Mouse (Mus musculus) R1 (cell line): ENCODE measurements around the gene Pdzk1.
A peak's percentile ranks its signal among the peaks of the same experiment; 100 is the strongest.

ENCODE experiments used
- DNase-seq: peaks from one replicate; pipeline ENCODE4 v3.0.0-alpha.2; 2018; ENCODE audit warnings: low read depth, low spot score

Gene Pdzk1

GRCm38 (mm10) chr3:96828984-96829383, at the start of gene Pdzk1, which contains the start of gene Cd160:
Gene Pdzk1, plus strand, starts transcription at chr3:96829284.
Gene Cd160, minus strand, starts transcription at chr3:96829351.
- DNase-seq: no peak

- DNase-seq: no peak
Measured at GRCm38 (mm10) chr3:96782236-96782635, 46.8 kb upstream of the Pdzk1 start.

DNA sequence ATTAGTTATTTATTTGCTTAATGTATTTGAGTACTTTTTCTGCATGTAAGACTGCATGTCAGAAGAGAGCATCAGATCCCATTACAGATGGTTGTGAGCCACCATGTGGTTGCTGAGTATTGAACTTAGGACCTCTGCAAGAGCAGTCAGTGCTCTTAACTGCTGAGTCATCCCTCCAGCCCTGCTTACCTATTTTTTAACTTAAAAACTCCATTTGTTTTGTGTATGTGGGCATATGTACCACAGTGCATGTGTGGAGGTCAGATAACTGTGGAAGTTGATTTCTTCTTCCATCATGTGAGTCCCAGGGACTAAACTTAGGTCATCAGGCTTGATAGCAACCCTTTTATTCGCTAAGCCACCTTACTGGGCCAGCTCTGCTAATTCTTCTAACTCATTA, 41.3 kb upstream of the Pdzk1 start:
- DNase-seq: no peak

- DNase-seq: no peak
Measured at GRCm38 (mm10) chr3:96788506-96788905, 40.6 kb upstream of the Pdzk1 start.

DNA sequence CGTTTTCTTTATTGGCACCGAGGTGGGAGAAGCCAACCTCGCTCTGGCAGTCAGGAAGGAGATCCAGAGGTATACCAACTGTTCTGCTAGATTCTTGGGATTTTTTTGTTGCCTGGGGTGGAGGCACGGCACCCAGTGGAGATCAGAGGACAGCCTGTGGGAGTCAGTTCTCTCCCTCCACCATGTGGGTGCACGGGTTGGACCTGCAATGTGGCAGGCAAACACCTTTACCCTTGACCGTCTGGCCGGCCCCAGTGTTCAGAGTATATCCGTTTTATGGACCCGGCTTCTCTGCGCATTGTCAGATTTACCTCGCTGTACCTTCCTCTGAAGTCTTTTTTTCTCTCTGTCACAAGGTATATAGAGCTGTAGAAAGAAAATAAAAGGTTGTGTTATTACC, 28.8 kb upstream of the Pdzk1 start:
- DNase-seq: no peak

DNA sequence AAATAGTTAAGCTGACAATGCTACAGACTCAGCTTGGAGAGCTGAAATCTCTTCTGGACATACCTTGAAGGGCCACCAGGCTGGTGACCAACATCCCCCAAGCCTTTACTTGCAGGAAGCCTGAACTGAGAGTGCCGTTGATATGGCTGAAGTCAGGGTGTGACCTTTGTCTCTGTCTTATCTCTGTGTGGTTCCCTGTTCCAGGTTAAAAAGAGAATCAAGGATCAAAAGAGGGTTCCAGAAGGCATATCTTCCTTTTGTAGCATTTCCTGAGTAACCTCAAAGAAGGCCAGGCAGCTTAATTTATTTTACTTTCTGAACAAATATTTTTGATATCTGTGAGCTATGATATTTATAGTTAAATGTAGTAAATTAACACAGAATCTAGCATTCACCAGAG, 26.9 kb upstream of the Pdzk1 start:
- no peak for DNase-seq

DNA sequence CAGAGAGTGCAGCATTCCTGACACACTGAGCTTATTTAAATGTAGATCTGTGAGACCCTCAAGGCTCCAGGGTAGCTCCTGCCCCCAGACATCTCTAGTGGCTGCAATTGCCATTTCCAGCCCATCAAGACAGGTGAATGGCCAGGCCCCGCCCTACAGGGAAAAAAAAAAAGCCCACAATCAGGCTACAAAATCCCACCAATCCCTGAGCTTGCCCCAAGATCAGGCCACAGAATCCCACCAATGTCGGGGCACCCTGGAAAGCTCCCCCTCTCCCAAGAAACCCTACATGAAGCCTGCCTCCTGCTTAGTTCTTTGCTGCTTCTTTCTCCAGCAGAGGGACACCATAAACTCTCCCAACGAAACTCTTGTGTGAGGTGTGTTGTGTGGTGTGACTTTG, 20.9 kb upstream of the Pdzk1 start:
- peak; percentile 97 for DNase-seq

GRCm38 (mm10) chr3:96808651-96809050, 20.4 kb upstream of the Pdzk1 start:
- DNase-seq: peak; percentile 22

DNA sequence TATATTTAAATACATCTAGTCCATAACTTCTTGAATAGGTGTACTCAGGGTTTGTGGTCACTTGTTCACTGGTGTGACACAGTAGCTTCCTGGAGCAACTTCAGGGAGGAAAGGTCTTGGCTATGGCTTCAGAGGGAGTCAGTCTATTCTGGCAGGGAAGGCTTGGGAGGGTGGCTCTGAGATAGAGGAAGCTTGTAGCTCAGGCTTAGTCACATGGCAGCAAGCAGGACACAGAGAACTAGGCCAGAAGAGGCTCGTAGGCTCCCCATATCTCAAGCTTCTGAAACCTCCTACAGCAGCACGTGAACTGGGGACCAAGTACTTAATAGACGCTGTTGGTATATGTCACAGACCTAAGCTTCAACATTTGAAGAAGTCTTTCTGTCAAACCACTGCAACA, 17.9 kb upstream of the Pdzk1 start:
- no peak for DNase-seq

- DNase-seq: peak; percentile 90
Measured at GRCm38 (mm10) chr3:96812395-96813091, 16.5 kb upstream of the Pdzk1 start.

- peak; percentile 45 for DNase-seq
Measured at GRCm38 (mm10) chr3:96813106-96813505, 16.0 kb upstream of the Pdzk1 start.

DNA sequence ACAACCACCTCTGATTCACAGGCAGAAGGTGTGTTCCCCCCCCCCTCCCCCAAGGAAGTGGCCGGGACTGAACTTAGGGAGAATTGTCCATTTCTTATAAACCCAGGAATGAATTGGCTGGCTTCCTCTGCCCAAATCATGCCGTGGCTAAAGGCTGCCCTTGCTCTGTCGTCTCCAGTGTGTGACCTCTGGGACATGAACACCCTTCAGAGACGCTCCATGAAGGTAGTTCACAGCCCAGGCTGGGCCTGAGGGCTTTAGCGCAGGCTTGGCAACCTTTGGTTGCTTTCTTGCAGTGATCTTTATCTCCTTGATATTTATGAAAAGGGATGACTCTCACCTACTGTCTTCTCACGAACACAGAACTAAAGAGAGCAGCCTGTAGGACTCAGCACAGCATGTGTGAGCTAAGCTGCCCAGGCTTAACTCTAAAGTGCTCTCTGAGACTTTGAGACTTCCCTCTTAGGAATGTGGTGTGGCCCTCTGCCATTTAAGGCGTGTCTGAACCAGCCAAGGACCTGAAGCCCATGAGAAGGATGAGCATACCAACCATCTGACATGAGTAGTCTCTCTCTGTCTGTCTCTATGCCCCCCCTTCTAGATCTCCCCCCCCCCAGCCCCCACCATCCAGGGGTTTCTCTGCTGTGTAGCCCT, 15.4 kb upstream of the Pdzk1 start:
- peak; percentile 70 for DNase-seq

DNA sequence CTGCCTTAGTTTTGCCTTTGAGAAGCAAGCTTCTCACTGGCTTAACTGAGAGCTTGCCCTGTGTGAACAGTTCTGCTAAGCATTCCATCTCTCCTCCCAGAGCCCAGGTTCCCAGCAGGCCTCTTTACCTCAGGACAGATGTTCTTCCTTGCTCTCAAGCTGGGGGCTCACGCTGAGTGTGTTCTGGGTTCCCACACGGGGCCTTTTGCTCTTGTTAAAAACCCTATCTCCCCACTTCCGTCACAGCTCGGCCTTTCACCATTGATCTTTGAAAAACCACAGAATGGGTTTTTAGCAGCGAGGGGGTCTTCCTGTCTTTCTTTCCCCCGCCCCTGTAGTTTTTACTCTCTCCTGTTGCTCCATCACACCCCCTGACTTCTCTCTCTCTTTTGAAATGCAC, 14.7 kb upstream of the Pdzk1 start:
- peak; percentile 30 for DNase-seq

- no peak for DNase-seq
Measured at GRCm38 (mm10) chr3:96820116-96820915, 8.8 kb upstream of the Pdzk1 start.

- no peak for DNase-seq
Measured at GRCm38 (mm10) chr3:96821581-96821980, 7.5 kb upstream of the Pdzk1 start.

DNA sequence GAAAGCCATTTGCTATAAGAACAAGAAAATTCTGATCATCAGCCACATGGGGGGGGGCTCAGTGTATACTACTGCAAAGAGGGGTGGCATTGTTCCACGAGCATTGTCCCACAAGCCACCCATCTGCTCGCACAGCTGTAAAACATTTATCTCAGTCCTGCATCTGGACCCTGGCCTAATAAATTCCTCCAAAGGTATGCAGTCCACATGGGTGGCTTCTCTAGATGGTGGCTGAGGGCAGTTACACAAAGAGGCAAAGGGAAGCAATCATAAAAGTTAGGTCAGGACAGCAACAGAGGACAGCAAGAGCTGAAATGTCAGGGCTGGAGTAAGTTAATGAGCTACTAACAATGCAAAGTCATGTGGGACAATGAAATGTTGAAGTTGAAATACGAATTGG, 5.4 kb upstream of the Pdzk1 start:
- no peak for DNase-seq

DNA sequence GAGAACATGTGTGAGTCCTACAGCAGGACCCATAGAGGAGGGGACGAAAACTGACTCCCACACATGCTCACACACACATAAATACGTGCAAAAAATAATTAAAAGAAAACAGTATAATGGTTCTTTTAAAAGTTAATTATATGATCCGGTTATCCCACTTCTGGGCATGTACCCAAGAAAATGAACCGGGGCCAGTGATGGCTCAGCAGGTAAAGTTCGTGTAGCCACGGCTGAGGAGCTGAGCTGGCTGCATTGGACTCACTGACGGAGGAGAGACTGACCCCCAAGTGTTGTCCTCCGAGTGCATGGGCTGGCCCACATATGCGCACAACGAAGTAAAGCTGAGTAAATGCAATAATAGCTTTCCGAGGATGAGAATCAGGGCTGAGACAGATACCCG, 4.5 kb upstream of the Pdzk1 start:
- DNase-seq: no peak

- DNase-seq: no peak
Measured at GRCm38 (mm10) chr3:96825261-96825660, 3.8 kb upstream of the Pdzk1 start.

DNA sequence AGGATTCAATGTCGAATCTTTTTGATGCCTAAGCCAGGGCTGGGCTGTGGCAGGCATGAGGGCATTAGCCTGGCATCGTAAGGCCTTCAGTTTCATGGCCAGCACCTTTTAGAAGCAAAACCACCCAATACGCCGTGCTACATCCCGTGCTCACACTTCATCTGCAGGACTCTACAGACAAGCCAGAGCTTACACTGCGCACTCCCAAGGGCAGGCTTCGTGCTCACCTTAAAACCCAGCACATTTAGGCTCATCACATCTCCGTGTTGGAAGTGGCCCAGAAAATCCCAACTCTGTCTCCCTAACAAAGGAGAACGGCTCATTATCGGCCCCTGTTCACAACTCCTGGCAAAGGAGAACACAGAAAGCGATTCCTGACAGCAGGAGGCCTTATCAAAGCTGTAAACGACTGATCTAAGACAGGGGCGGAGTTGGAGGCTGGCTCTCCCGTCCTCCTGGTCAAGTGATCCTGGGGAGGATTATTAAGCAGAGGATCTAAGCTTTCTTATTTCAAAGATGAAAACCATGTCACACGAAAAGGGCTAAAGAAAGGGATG, 698 bp upstream of the Pdzk1 start:
- peak; percentile 28 for DNase-seq

DNA sequence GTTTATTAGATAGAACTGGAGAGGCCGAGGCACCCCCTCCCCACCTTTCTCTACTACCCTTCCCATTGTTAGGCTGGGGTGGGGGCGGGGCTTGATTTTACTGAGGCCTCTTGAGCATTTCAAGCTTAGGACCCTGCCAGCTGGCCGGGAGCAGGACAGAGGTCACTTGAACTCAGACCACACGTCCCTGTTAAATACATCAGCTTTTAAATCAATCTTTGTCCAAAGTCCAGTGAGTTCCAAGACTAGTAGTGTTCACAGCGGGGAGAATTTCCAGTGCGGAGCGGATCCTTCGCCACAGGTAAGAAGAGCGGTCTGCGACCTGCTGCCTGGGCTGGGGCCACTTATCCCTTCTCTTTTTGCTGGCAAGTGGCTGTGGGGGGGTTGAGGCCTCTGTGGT, 772 bp downstream of the Pdzk1 start:
- no peak for DNase-seq

DNA sequence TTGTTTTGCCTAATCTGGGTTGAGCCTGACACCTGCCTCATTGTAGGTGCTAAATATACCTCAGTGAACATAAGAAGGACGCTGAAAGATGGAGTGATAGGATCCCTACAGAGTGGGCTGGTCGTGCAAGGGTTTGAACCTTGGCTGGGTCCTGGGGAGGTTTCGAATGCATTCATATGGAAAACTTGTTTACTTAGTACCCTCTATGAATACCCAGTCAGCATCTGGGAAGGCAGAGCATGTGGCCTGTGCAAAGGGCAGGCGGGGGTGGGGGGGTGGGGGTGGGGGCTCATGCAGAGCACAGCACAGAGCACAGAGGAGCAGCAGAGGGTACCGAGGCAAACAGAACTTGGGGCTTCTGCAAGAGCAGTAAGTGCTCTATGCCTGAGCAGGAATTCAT, 3.8 kb downstream of the Pdzk1 start:
- peak; percentile 33 for DNase-seq
